Comparison of ENCODE assay signal across 10 mouse cellular contexts in genomic region chr2:135810841-135811240, GRCm38 (mm10).
DNase-seq lines count a peak whose midpoint lies in the region; ATAC-seq and TF ChIP-seq lines count a peak whose summit lies in the region.
"Had no signal": no experiment of that assay in that cellular context is flagged by ENCODE, and none has a peak within 500 bp of the region (broad histone marks: within the 10 kb centered on the region; RNA-seq: fewer than 3 reads in every experiment).

No protein-coding gene starts in this region.

- DNase-seq in gastrocnemius, adult 2 months, result peak; percentile 40
- no peak for DNase-seq in gastrocnemius, postnatal 36 days
- no peak for DNase-seq in lung, adult 2 months
- peak; percentile 47 for DNase-seq in kidney, postnatal 10 days
- no peak for DNase-seq in thymus, postnatal 25 days
- DNase-seq in spleen, postnatal 36 days (ENCODE audit: low spot score in 2 of 2), result no peak
- DNase-seq: retina, postnatal 1 day had no signal

- peak; percentile 61; the same call in 1 of the 2 replicates for ATAC-seq in lung, embryonic 16.5 days (ENCODE audit: low read depth)
- no peak for ATAC-seq in stomach, embryonic 15.5 days (ENCODE audit: insufficient read depth, low FRiP score, low read depth)

- no peak overlapping the region for H3K4me3 ChIP-seq in gastrocnemius, adult 2 months
- no peak overlapping the region for H3K4me3 ChIP-seq in lung, embryonic 16.5 days (ENCODE audit: low read length)
- H3K4me3 ChIP-seq in lung, adult 2 months (replicated peaks; ENCODE audit: extremely low read depth, low read depth, low read length), result no peak overlapping the region
- no peak overlapping the region for H3K4me3 ChIP-seq in stomach, embryonic 15.5 days (replicated peaks)
- H3K4me3 ChIP-seq: heart, adult 2 months had no signal

- intact Hi-C loops in gastrocnemius, adult 2 months (cut with DNase I), result no loop called here
- intact Hi-C loops in gastrocnemius, postnatal 36 days (cut with DNase I), result no loop called here

- no peak for TF ChIP-seq CTCF in gastrocnemius, adult 2 months (IDR thresholded peaks at IDR 0.05)
- no peak for TF ChIP-seq CTCF in lung, adult 2 months (IDR thresholded peaks at IDR 0.05; ENCODE audit: insufficient read depth, low read length)

- TF ChIP-seq POLR2A in lung, adult 2 months (IDR thresholded peaks at IDR 0.05; ENCODE audit: borderline replicate concordance, extremely low read depth, low read depth, low read length), result no peak

- no peak overlapping the region for H3K4me2 ChIP-seq in lung, embryonic 16.5 days (ENCODE audit: low read depth, low read length)
- no peak overlapping the region for H3K4me2 ChIP-seq in stomach, embryonic 15.5 days

- no peaks in the 10 kb centered on the region for H3K4me1 ChIP-seq in lung, embryonic 16.5 days (replicated peaks; ENCODE audit: control insufficient read depth, insufficient read depth, low read length)
- 0 out of 2 replicates have a peak, but pooled peaks cover 3% of the 10 kb centered on the region for H3K4me1 ChIP-seq in lung, adult 2 months (ENCODE audit: control insufficient read depth, insufficient read depth, low read length)
- no peaks in the 10 kb centered on the region for H3K4me1 ChIP-seq in stomach, embryonic 15.5 days

- H3K9me3 ChIP-seq in lung, embryonic 16.5 days (ENCODE audit: control insufficient read depth, low read length), result no peaks in the 10 kb centered on the region
- no peaks in the 10 kb centered on the region for H3K9me3 ChIP-seq in stomach, embryonic 15.5 days

- H3K27me3 ChIP-seq in lung, embryonic 16.5 days (ENCODE audit: control insufficient read depth, insufficient read depth, low read depth, low read length), result no peaks in the 10 kb centered on the region
- no peaks in the 10 kb centered on the region for H3K27me3 ChIP-seq in stomach, embryonic 15.5 days (replicated peaks)

- no peak overlapping the region for H3K9ac ChIP-seq in lung, embryonic 16.5 days (ENCODE audit: low read length)
- no peak overlapping the region for H3K9ac ChIP-seq in stomach, embryonic 15.5 days

- WGBS in lung, embryonic 16.5 days, result 56% methylated on average over 6 of the region's 6 CpGs
- WGBS in lung, adult 2 months, result 70% methylated on average over 6 of the region's 6 CpGs
- WGBS in stomach, embryonic 15.5 days, result 59% methylated on average over 6 of the region's 6 CpGs

- H3K36me3 ChIP-seq in lung, embryonic 16.5 days (ENCODE audit: control insufficient read depth, insufficient read depth, low read length), result no peaks in the 10 kb centered on the region
- no peaks in the 10 kb centered on the region for H3K36me3 ChIP-seq in stomach, embryonic 15.5 days

- peak overlapping the region; percentile 38; the same call in 1 of the 2 replicates for H3K27ac ChIP-seq in gastrocnemius, adult 2 months
- H3K27ac ChIP-seq in lung, embryonic 16.5 days (ENCODE audit: low read length), result no peak overlapping the region
- H3K27ac ChIP-seq in stomach, embryonic 15.5 days, result peak overlapping the region; percentile 6; the same call in 1 of the 2 replicates
- H3K27ac ChIP-seq: heart, adult 2 months had no signal

Comparison
In these comparisons a context has a peak if more than half of its experiments do, and no peak if none do; other contexts are left out.
1. DNase-seq: peak in gastrocnemius, adult 2 months (single experiment) and kidney, postnatal 10 days (single experiment); none in gastrocnemius, postnatal 36 days (0 of 2), lung, adult 2 months (single experiment), thymus, postnatal 25 days (single experiment) and spleen, postnatal 36 days (0 of 2).